8 mouse cellular contexts compared by ENCODE assay signal in the genomic region with DNA sequence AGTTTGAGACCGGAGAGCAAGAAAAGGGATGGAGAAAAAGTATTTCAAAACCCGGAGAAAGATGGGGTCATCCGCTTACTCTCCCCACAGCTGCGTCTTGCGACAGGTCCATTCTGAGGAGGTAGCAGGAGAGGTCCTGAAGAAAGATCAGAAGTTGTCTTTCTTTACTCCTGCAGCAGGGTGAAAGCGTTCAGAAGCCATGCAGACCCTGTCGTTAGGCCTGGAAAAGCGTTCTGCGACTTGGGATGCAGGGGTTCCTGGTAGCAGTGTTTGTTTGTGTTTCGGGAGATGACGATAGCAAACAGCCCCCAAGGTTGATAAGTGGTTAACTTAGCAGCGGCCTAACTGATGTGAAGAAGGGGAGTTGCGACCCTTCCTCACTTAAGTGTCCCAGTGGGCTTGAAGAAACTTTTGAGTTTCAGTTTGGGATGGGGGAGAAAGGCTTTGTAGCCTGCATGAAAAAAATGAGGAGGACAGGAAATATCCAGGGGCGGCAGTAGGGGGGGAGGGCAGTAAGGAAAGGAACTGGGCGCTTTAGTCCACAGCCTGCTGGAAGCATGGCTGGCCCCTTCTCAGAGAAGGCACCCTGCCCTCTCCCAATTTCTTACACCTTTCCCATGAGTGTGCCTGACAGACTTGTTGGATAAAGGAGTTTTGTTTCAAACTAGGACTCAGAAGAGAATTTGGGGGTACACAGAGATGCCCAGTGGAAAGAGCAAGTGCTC. TPM values are rescaled to one million over a fixed set of nuclear protein-coding genes. Genes with fewer than 3 reads are reported as not detected.
DNase-seq lines count a peak whose midpoint lies in the region; ATAC-seq and TF ChIP-seq lines count a peak whose summit lies in the region.

No protein-coding gene starts in this region.

- H3K4me1 ChIP-seq in kidney, postnatal 0 days (replicated peaks; ENCODE audit: insufficient read depth, low read length) = peaks cover 21% of the 10 kb centered on the region
- peaks cover 49% of the 10 kb centered on the region for H3K4me1 ChIP-seq in embryonic facial prominence, embryonic 15.5 days
- peaks cover 51% of the 10 kb centered on the region for H3K4me1 ChIP-seq in limb, embryonic 10.5 days
- peaks cover 63% of the 10 kb centered on the region for H3K4me1 ChIP-seq in neural tube, embryonic 13.5 days (replicated peaks)

- DNase-seq in kidney, postnatal 0 days (ENCODE audit: low spot score) = peak; percentile 45
- no peak for DNase-seq in kidney, postnatal 25 days
- DNase-seq in limb, embryonic 10.5 days (ENCODE audit: low spot score) = peak; percentile 42
- DNase-seq in frontal cortex, postnatal 36 days (ENCODE audit: low spot score in 2 of 2) = no peak
- no peak for DNase-seq in thymus, adult 18-20 months
- no peak for DNase-seq in layer of hippocampus, postnatal 14 days (ENCODE audit: low spot score in 2 of 2)

- H3K4me2 ChIP-seq in kidney, postnatal 0 days (ENCODE audit: low read length) = peak overlapping the region; percentile 67
- H3K4me2 ChIP-seq in embryonic facial prominence, embryonic 15.5 days (replicated peaks) = peak overlapping the region; percentile 79
- peak overlapping the region; percentile 76 for H3K4me2 ChIP-seq in neural tube, embryonic 13.5 days

- H3K36me3 ChIP-seq in kidney, postnatal 0 days (ENCODE audit: insufficient read depth, low read length) = no peaks in the 10 kb centered on the region
- H3K36me3 ChIP-seq in embryonic facial prominence, embryonic 15.5 days = no peaks in the 10 kb centered on the region
- peaks cover 7% of the 10 kb centered on the region; the same call in 1 of the 2 replicates for H3K36me3 ChIP-seq in limb, embryonic 10.5 days
- H3K36me3 ChIP-seq in neural tube, embryonic 13.5 days = no peaks in the 10 kb centered on the region

- WGBS in kidney, postnatal 0 days = 4% methylated on average over 15 of the region's 15 CpGs
- WGBS in embryonic facial prominence, embryonic 15.5 days = 10% methylated on average over 15 of the region's 15 CpGs
- WGBS in limb, embryonic 10.5 days = 4% methylated on average over 15 of the region's 15 CpGs
- WGBS in neural tube, embryonic 13.5 days = 3% methylated on average over 15 of the region's 15 CpGs

- H3K9me3 ChIP-seq in kidney, postnatal 0 days (replicated peaks; ENCODE audit: low read length) = no peaks in the 10 kb centered on the region
- no peaks in the 10 kb centered on the region for H3K9me3 ChIP-seq in embryonic facial prominence, embryonic 15.5 days (replicated peaks)
- H3K9me3 ChIP-seq in limb, embryonic 10.5 days (replicated peaks) = no peaks in the 10 kb centered on the region
- H3K9me3 ChIP-seq in neural tube, embryonic 13.5 days = no peaks in the 10 kb centered on the region

- TF ChIP-seq CTCF in kidney, postnatal 0 days (IDR thresholded peaks at IDR 0.05; ENCODE audit: low read depth) = no peak

- H3K9ac ChIP-seq in kidney, postnatal 0 days (ENCODE audit: low read depth, low read length) = peak overlapping the region; percentile 48
- peak overlapping the region; percentile 29; the same call in 1 of the 2 replicates for H3K9ac ChIP-seq in embryonic facial prominence, embryonic 15.5 days
- peak overlapping the region; percentile 98 for H3K9ac ChIP-seq in neural tube, embryonic 13.5 days

- ATAC-seq in kidney, postnatal 0 days (replicated peaks; ENCODE audit: low FRiP score, low read depth) = no peak
- ATAC-seq in embryonic facial prominence, embryonic 15.5 days (ENCODE audit: insufficient number of reproducible peaks, low FRiP score, low TSS enrichment, low read depth) = no peak
- no peak for ATAC-seq in neural tube, embryonic 13.5 days (ENCODE audit: low read depth)

- H3K27ac ChIP-seq in kidney, postnatal 0 days = no peak overlapping the region
- H3K27ac ChIP-seq in embryonic facial prominence, embryonic 15.5 days (replicated peaks) = no peak overlapping the region
- H3K27ac ChIP-seq in limb, embryonic 10.5 days = peak overlapping the region; percentile 99
- 0 out of 2 replicates have a peak overlapping the region, but pooled peaks have one; percentile 4 for H3K27ac ChIP-seq in neural tube, embryonic 13.5 days (replicated peaks)

- peak overlapping the region; percentile 79 for H3K4me3 ChIP-seq in kidney, postnatal 0 days (replicated peaks; ENCODE audit: low read depth, low read length)
- H3K4me3 ChIP-seq in embryonic facial prominence, embryonic 15.5 days (replicated peaks) = peak overlapping the region; percentile 73
- H3K4me3 ChIP-seq in limb, embryonic 10.5 days = peak overlapping the region; percentile 87
- H3K4me3 ChIP-seq in neural tube, embryonic 13.5 days = peak overlapping the region; percentile 86

- H3K27me3 ChIP-seq in kidney, postnatal 0 days (ENCODE audit: insufficient read depth, low read length) = no peaks in the 10 kb centered on the region
- H3K27me3 ChIP-seq in embryonic facial prominence, embryonic 15.5 days = no peaks in the 10 kb centered on the region
- H3K27me3 ChIP-seq in limb, embryonic 10.5 days (ENCODE audit: low read depth, poor library complexity, severe bottlenecking) = peaks cover 46% of the 10 kb centered on the region; the same call in 1 of the 2 replicates
- H3K27me3 ChIP-seq in neural tube, embryonic 13.5 days = no peaks in the 10 kb centered on the region

RNA-seq across cellular contexts. Expression of a gene that starts 2.0 kb away (rescaled TPM):
- polyA plus RNA-seq in kidney, postnatal 0 days (2015; fragmentation: Nextera tagmentation; extraction: Ambion mirVana) = 28.8 and 30.7 TPM in 2 replicates
- 26.1 and 26.4 TPM in 2 replicates for polyA plus RNA-seq in embryonic facial prominence, embryonic 15.5 days (2015; fragmentation: Nextera tagmentation; extraction: Ambion mirVana)
- polyA plus RNA-seq in limb, embryonic 10.5 days (2016; fragmentation: Nextera tagmentation; extraction: Ambion mirVana) = 40.8 and 44.8 TPM in 2 replicates
- polyA plus RNA-seq in neural tube, embryonic 13.5 days (2015; fragmentation: Nextera tagmentation; extraction: Ambion mirVana) = 36.2 and 43.9 TPM in 2 replicates
- total RNA-seq in layer of hippocampus, postnatal 14 days (2021) = 10 to 100 TPM; 30.6 to 32.7 TPM

RNA-seq across cellular contexts. Expression of a gene that starts 43.3 kb away (rescaled TPM):
- 33.9 and 37.7 TPM in 2 replicates for polyA plus RNA-seq in kidney, postnatal 0 days (2015; fragmentation: Nextera tagmentation; extraction: Ambion mirVana)
- polyA plus RNA-seq in embryonic facial prominence, embryonic 15.5 days (2015; fragmentation: Nextera tagmentation; extraction: Ambion mirVana) = 46.9 and 49.0 TPM in 2 replicates
- 96.5 and 109 TPM in 2 replicates for polyA plus RNA-seq in limb, embryonic 10.5 days (2016; fragmentation: Nextera tagmentation; extraction: Ambion mirVana)
- polyA plus RNA-seq in neural tube, embryonic 13.5 days (2015; fragmentation: Nextera tagmentation; extraction: Ambion mirVana) = 315 and 322 TPM in 2 replicates
- total RNA-seq in layer of hippocampus, postnatal 14 days (2021) = 100 to 1,000 TPM; 138 to 147 TPM

Comparison
In these comparisons a context has a peak if more than half of its experiments do, and no peak if none do; other contexts are left out.
1. DNase-seq: peak in kidney, postnatal 0 days (single experiment) and limb, embryonic 10.5 days (single experiment); none in kidney, postnatal 25 days (0 of 2), frontal cortex, postnatal 36 days (0 of 2), thymus, adult 18-20 months (0 of 2) and layer of hippocampus, postnatal 14 days (0 of 2).
2. H3K27ac ChIP-seq: peak in limb, embryonic 10.5 days (single experiment) and neural tube, embryonic 13.5 days (single experiment); none in kidney, postnatal 0 days (single experiment) and embryonic facial prominence, embryonic 15.5 days (single experiment).
3. H3K9ac ChIP-seq: peak in every context shown above with its lines; median percentile 98 in neural tube, embryonic 13.5 days; 48 in kidney, postnatal 0 days; 29 in embryonic facial prominence, embryonic 15.5 days.
4. Peak in every context shown above with its lines, with median percentiles within 50 percentile points of each other: H3K4me2 ChIP-seq and H3K4me3 ChIP-seq.